Mouse (Mus musculus) forebrain, embryonic 12.5 days (tissue): ENCODE measurements at regions not wholly inside any gene's neighbourhood (a gene's known extent, or its start where the extent isn't known, plus 50 kb on each side); places are given as distances from the start of the nearest gene placed in this dataset.

Experiments
- ATAC-seq: fragments of 200-750 bp; cut with Nextera tagmentation; 2 replicates; pipeline ENCODE4 v1.8.0; 2017; ENCODE audit warnings: moderate TSS enrichment; ENCODE audit not compliant: low FRiP score
- H3K27ac ChIP-seq: fragments of 300-500 bp; sonication (generic); 2 replicates; pipeline ENCODE4 v1.5.1; 2016; ENCODE audit warnings: mild to moderate bottlenecking
- H3K27me3 ChIP-seq: fragments of 300-500 bp; sonication (generic); 2 replicates; pipeline ENCODE4 v1.6.1; 2016; ENCODE audit warnings: mild to moderate bottlenecking
- H3K36me3 ChIP-seq: fragments of 300-500 bp; sonication (generic); replicated peaks from 2 replicates; pipeline ENCODE4 v1.6.1; 2016; ENCODE audit warnings: mild to moderate bottlenecking
- H3K4me1 ChIP-seq: fragments of 300-500 bp; sonication (generic); 2 replicates; pipeline ENCODE4 v1.6.1; 2016
- H3K4me2 ChIP-seq: fragments of 300-500 bp; sonication (generic); 2 replicates; pipeline ENCODE4 v1.6.1; 2016; ENCODE audit warnings: mild to moderate bottlenecking, moderate library complexity
- H3K4me3 ChIP-seq: fragments of 300-500 bp; sonication (generic); replicated peaks from 2 replicates; pipeline ENCODE4 v1.5.1; 2016; ENCODE audit warnings: mild to moderate bottlenecking
- H3K9ac ChIP-seq: fragments of 300-500 bp; sonication (generic); 2 replicates; pipeline ENCODE4 v1.6.1; 2016; ENCODE audit warnings: mild to moderate bottlenecking
- H3K9me3 ChIP-seq: fragments of 300-500 bp; sonication (generic); 2 replicates; pipeline ENCODE4 v1.6.1; 2016
- WGBS: fragments of 180-500 bp; shearing (Covaris S2); methylation state at CpG from one replicate; pipeline ENCODE4 v1.1.7; 2016; 5-methylcytosine and 5-hydroxymethylcytosine counted together

- H3K9ac ChIP-seq, result no peak overlapping the region
- no peak overlapping the region for H3K4me2 ChIP-seq
- H3K9me3 ChIP-seq, result no peaks in the 10 kb centered on the region
- no peaks in the 10 kb centered on the region for H3K27me3 ChIP-seq
- 85% methylated on average over 5 of the region's 5 CpGs for WGBS
- H3K27ac ChIP-seq, result no peak overlapping the region
- no peaks in the 10 kb centered on the region for H3K36me3 ChIP-seq
- no peaks in the 10 kb centered on the region for H3K4me1 ChIP-seq
- no peak overlapping the region for H3K4me3 ChIP-seq
- ATAC-seq, result no peak
These were observed 170.0 kb downstream of the Ppargc1a start for GRCm38 (mm10) chr5:51397528-51397927.

- no peak overlapping the region for H3K27ac ChIP-seq
- no peak overlapping the region for H3K4me2 ChIP-seq
- no peak for ATAC-seq
- H3K9ac ChIP-seq, result no peak overlapping the region
- no peaks in the 10 kb centered on the region for H3K27me3 ChIP-seq
- no peaks in the 10 kb centered on the region for H3K9me3 ChIP-seq
- no peak overlapping the region for H3K4me3 ChIP-seq
- no peaks in the 10 kb centered on the region for H3K36me3 ChIP-seq
- H3K4me1 ChIP-seq, result no peaks in the 10 kb centered on the region
- WGBS, result 88% methylated on average over 8 of the region's 8 CpGs
These were observed 176.2 kb downstream of the Ppargc1a start for GRCm38 (mm10) chr5:51391319-51391718.

- Histone ChIP-seq H3K4me2 (no peak overlapping the region), H3K27ac (no peak overlapping the region), H3K9me3 (no peaks in the 10 kb centered on the region), H3K4me3 (no peak overlapping the region), H3K4me1 (no peaks in the 10 kb centered on the region), H3K9ac (no peak overlapping the region), H3K36me3 (no peaks in the 10 kb centered on the region), H3K27me3 (no peaks in the 10 kb centered on the region)
- no peak for ATAC-seq
- 57% methylated on average over 2 of the region's 2 CpGs for WGBS
These were observed 179.8 kb downstream of the Ppargc1a start for GRCm38 (mm10) chr5:51387751-51388150.

- Histone ChIP-seq H3K27me3 (no peaks in the 10 kb centered on the region), H3K36me3 (no peaks in the 10 kb centered on the region), H3K4me1 (no peaks in the 10 kb centered on the region), H3K9me3 (no peaks in the 10 kb centered on the region), H3K27ac (no peak overlapping the region), H3K4me3 (no peak overlapping the region), H3K4me2 (no peak overlapping the region), H3K9ac (no peak overlapping the region)
- WGBS, result 85% methylated on average over 3 of the region's 3 CpGs
- ATAC-seq, result 0 out of 2 replicates have a peak, but pooled peaks have one; percentile 9
These were observed 181.1 kb downstream of the Ppargc1a start for GRCm38 (mm10) chr5:51386409-51386808.

GRCm38 (mm10) chr5:51384278-51384677 is 183.2 kb downstream of the Ppargc1a start:
- WGBS, result 89% methylated on average over 6 of the region's 6 CpGs
- H3K27ac ChIP-seq, result no peak overlapping the region
- ATAC-seq, result no peak
- no peak overlapping the region for H3K4me3 ChIP-seq
- no peaks in the 10 kb centered on the region for H3K27me3 ChIP-seq
- H3K36me3 ChIP-seq, result no peaks in the 10 kb centered on the region
- no peaks in the 10 kb centered on the region for H3K9me3 ChIP-seq
- no peak overlapping the region for H3K9ac ChIP-seq
- no peak overlapping the region for H3K4me2 ChIP-seq
- H3K4me1 ChIP-seq, result no peaks in the 10 kb centered on the region

- 93% methylated on average over 1 of the region's 1 CpGs for WGBS
- no peaks in the 10 kb centered on the region for H3K9me3 ChIP-seq
- H3K27ac ChIP-seq, result no peak overlapping the region
- H3K9ac ChIP-seq, result no peak overlapping the region
- no peaks in the 10 kb centered on the region for H3K4me1 ChIP-seq
- H3K4me3 ChIP-seq, result no peak overlapping the region
- ATAC-seq, result no peak
- no peaks in the 10 kb centered on the region for H3K36me3 ChIP-seq
- H3K4me2 ChIP-seq, result no peak overlapping the region
- H3K27me3 ChIP-seq, result no peaks in the 10 kb centered on the region
These were observed 208.4 kb downstream of the Ppargc1a start for GRCm38 (mm10) chr5:51359101-51359500.

- no peaks in the 10 kb centered on the region for H3K36me3 ChIP-seq
- H3K9ac ChIP-seq, result no peak overlapping the region
- H3K4me2 ChIP-seq, result no peak overlapping the region
- 81% methylated on average over 2 of the region's 2 CpGs for WGBS
- no peaks in the 10 kb centered on the region for H3K27me3 ChIP-seq
- no peak for ATAC-seq
- no peak overlapping the region for H3K4me3 ChIP-seq
- no peaks in the 10 kb centered on the region for H3K9me3 ChIP-seq
- no peak overlapping the region for H3K27ac ChIP-seq
- H3K4me1 ChIP-seq, result no peaks in the 10 kb centered on the region
These were observed 219.3 kb downstream of the Ppargc1a start for GRCm38 (mm10) chr5:51348256-51348655.

- H3K9ac ChIP-seq, result no peak overlapping the region
- no peak overlapping the region for H3K27ac ChIP-seq
- no peaks in the 10 kb centered on the region for H3K9me3 ChIP-seq
- no peak overlapping the region for H3K4me2 ChIP-seq
- WGBS, result 93% methylated on average over 3 of the region's 3 CpGs
- no peaks in the 10 kb centered on the region for H3K36me3 ChIP-seq
- ATAC-seq, result no peak
- H3K4me1 ChIP-seq, result no peaks in the 10 kb centered on the region
- no peak overlapping the region for H3K4me3 ChIP-seq
- no peaks in the 10 kb centered on the region for H3K27me3 ChIP-seq
These were observed 238.4 kb downstream of the Ppargc1a start for GRCm38 (mm10) chr5:51329142-51329541.

- Histone ChIP-seq H3K4me1 (no peaks in the 10 kb centered on the region), H3K4me3 (no peak overlapping the region), H3K9me3 (no peaks in the 10 kb centered on the region), H3K9ac (no peak overlapping the region), H3K4me2 (no peak overlapping the region), H3K27me3 (no peaks in the 10 kb centered on the region), H3K27ac (no peak overlapping the region), H3K36me3 (no peaks in the 10 kb centered on the region)
- ATAC-seq, result no peak
- 64% methylated on average over 1 of the region's 1 CpGs for WGBS
These were observed 278.3 kb downstream of the Ppargc1a start for GRCm38 (mm10) chr5:51289191-51289590.

GRCm38 (mm10) chr5:51288234-51288633 is 279.3 kb downstream of the Ppargc1a start:
- ATAC-seq, result no peak
- Histone ChIP-seq H3K27ac (no peak overlapping the region), H3K4me3 (no peak overlapping the region), H3K4me1 (no peaks in the 10 kb centered on the region), H3K9me3 (no peaks in the 10 kb centered on the region), H3K27me3 (no peaks in the 10 kb centered on the region), H3K36me3 (no peaks in the 10 kb centered on the region), H3K4me2 (no peak overlapping the region), H3K9ac (no peak overlapping the region)
- 81% methylated on average over 2 of the region's 2 CpGs for WGBS

- H3K4me3 ChIP-seq, result no peak overlapping the region
- H3K4me1 ChIP-seq, result no peaks in the 10 kb centered on the region
- 71% methylated on average over 2 of the region's 2 CpGs for WGBS
- ATAC-seq, result no peak
- no peak overlapping the region for H3K27ac ChIP-seq
- no peak overlapping the region for H3K9ac ChIP-seq
- H3K9me3 ChIP-seq, result no peaks in the 10 kb centered on the region
- H3K4me2 ChIP-seq, result no peak overlapping the region
- no peaks in the 10 kb centered on the region for H3K36me3 ChIP-seq
- H3K27me3 ChIP-seq, result no peaks in the 10 kb centered on the region
These were observed 326.4 kb downstream of the Ppargc1a start for GRCm38 (mm10) chr5:51241156-51241555.

- ATAC-seq, result no peak
- no peaks in the 10 kb centered on the region for H3K27me3 ChIP-seq
- H3K4me3 ChIP-seq, result no peak overlapping the region
- H3K4me2 ChIP-seq, result no peak overlapping the region
- no peak overlapping the region for H3K9ac ChIP-seq
- no peaks in the 10 kb centered on the region for H3K36me3 ChIP-seq
- 0 out of 2 replicates have a peak, but pooled peaks cover 3% of the 10 kb centered on the region for H3K4me1 ChIP-seq
- no peaks in the 10 kb centered on the region for H3K9me3 ChIP-seq
- no peak overlapping the region for H3K27ac ChIP-seq
- WGBS, result 70% methylated on average over 2 of the region's 2 CpGs
These were observed 333.5 kb downstream of the Ppargc1a start for GRCm38 (mm10) chr5:51234004-51234355.

GRCm38 (mm10) chr5:51233271-51234003 is 334.1 kb downstream of the Ppargc1a start:
- WGBS, result 42% methylated on average over 5 of the region's 5 CpGs
- no peaks in the 10 kb centered on the region for H3K27me3 ChIP-seq
- H3K27ac ChIP-seq, result no peak overlapping the region
- H3K36me3 ChIP-seq, result no peaks in the 10 kb centered on the region
- no peak overlapping the region for H3K4me2 ChIP-seq
- no peak overlapping the region for H3K9ac ChIP-seq
- no peak overlapping the region for H3K4me3 ChIP-seq
- 0 out of 2 replicates have a peak, but pooled peaks cover 3% of the 10 kb centered on the region for H3K4me1 ChIP-seq
- ATAC-seq, result no peak
- H3K9me3 ChIP-seq, result no peaks in the 10 kb centered on the region
